Mouse (Mus musculus): Measurements from ENCODE around the gene Abhd13.

Abhd13 gene

GRCm38 (mm10) chr8:9977573-9978314 lies at the start of gene Abhd13, which contains the start of gene Lig4:
Gene Abhd13, plus strand, starts transcription at chr8:9977707.
Gene Lig4, minus strand, starts transcription at chr8:9977686.
- DNase-seq (ENCODE audit: inconsistent age in 2 of 2, low spot score in 1 of 2), result peak; percentile 99 to 100

DNA sequence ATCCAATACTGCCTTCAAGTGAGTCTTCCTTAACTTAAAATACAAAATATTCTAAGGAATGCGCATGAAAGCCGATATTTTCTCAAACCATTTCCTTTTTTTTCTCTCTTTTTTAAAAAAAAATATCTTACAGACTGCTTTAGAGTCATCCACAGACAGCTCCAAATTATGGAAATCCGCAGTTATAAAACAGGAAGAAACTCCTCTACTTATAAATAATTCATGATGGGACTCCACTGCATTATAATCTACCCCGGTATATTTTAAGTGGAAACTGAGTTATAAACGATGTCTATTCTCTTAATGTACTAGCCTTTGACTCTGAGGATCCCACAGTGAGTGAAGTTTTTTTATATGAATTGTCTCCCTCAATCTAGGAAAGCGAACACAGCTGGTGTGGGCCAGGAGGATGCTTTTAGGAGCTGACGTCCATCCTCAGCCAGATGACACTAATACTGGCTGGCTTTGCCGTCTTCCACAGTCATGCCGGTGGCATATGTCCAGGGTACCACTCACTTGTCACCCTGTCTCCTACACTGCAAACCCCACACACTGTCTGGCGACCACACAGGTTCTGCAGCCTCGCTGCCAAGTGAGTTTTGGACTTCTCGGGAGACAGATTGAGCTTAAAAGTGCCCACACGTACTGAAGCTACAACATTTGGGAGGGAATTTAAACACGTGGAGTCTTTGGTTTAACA lies 47.6 kb upstream of the Abhd13 start:
- no peak for DNase-seq (ENCODE audit: inconsistent age in 2 of 2, low spot score in 1 of 2)

- DNase-seq (ENCODE audit: inconsistent age in 2 of 2, low spot score in 1 of 2), result no peak
Measured at GRCm38 (mm10) chr8:9932711-9933110, 44.8 kb upstream of the Abhd13 start.

DNA sequence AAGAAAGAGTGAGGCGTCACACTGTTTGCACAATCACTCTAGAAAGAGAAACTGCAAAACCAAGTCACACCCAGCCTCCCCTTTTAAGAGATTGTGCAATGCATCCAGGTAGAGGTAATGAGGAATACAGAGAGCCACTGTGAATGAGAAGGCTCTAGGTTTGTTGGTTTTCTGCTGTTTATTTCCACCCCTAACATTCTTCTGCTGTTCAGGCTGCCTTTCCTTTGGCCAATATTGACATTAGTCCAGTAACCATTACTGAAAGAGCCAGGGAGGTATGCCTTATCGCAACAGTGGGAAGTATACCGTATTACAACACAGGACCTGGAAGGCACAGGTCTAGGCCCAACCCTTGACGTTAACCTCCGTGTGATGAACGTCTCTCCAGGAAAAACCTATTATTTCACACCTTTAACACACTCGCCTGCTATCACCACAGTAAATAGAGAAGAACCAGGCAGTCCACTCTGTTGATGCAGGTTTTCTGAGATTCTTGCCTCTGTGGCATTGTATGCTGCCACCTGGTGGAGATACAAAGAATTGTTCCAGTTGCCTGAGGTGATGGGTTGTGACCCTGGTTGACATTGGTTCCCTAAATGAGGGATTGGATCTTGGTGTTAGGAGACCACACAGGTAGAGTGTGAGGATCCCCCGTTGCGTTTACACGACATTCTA lies 42.5 kb upstream of the Abhd13 start:
- DNase-seq (ENCODE audit: inconsistent age in 2 of 2, low spot score in 1 of 2), result peak; percentile 20 to 78

DNA sequence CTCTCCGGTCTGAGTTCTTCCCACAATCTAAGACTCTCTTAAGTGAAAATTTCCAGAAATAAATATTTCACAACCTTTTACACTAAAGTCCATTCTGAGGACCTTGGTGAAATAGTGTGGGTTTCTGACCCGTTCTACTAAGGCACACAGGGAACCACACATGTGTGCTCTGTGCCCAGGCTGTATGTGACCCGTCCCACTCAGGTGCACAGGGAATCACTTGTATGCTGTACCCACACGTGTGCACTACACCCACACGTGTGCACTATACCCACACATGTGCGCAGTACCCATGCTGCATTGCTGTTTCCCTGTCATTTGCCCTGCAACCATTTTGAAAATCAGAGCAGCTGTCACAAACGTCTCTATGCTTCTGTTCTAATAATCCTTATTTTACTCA lies 41.9 kb upstream of the Abhd13 start:
- no peak for DNase-seq (ENCODE audit: inconsistent age in 2 of 2, low spot score in 1 of 2)

GRCm38 (mm10) chr8:9949134-9949890 lies 28.2 kb upstream of the Abhd13 start:
- DNase-seq (ENCODE audit: inconsistent age in 2 of 2, low spot score in 1 of 2), result no peak

GRCm38 (mm10) chr8:9958338-9958737 lies 19.2 kb upstream of the Abhd13 start:
- no peak for DNase-seq (ENCODE audit: inconsistent age in 2 of 2, low spot score in 1 of 2)

DNA sequence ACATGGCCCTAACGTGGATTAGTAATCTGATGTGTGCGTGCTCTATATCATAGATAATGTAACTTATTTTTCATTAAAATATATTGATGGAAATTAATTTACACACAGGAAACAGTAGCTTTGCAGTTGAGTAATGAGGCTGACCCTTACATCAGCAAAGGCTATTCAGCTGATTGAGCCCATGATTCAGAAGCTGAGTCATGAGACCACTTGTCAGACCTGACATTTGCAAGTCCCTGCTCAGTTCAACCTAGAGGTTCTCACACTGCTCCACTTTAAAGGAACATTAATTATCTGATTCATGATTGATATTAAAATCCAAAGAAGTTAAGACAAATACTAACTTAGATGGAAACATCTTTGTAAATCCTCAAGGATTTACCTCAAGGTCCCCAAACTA lies 17.6 kb upstream of the Abhd13 start:
- DNase-seq (ENCODE audit: inconsistent age in 2 of 2, low spot score in 1 of 2), result peak; percentile 48 to 78

DNA sequence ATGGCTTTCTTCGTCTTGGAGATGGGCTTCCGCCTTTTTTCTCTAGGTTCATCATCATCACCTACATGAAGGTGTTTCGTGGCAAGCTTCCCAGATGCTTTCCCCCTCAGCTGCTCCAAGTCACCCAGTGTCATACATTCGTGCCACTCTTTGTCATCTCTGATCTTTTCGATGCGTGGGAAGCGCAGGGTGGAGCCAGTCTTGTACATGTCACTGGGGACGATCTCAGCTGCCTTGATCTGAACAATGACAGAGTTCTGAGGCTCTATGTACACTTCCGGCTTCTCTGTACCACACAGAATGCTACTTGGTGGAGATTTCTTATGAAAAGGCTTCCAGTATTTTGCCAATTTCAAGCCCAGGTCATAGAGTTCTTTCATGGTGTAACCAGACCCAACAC lies 5.6 kb upstream of the Abhd13 start:
- no peak for DNase-seq (ENCODE audit: inconsistent age in 2 of 2, low spot score in 1 of 2)

- DNase-seq (ENCODE audit: inconsistent age in 2 of 2, low spot score in 1 of 2), result no peak
Measured at GRCm38 (mm10) chr8:9975276-9975675, 2.2 kb upstream of the Abhd13 start.

- DNase-seq (ENCODE audit: inconsistent age in 2 of 2, low spot score in 1 of 2), result peak; percentile 99
Measured at GRCm38 (mm10) chr8:9975898-9976611, 1.5 kb upstream of the Abhd13 start.

DNA sequence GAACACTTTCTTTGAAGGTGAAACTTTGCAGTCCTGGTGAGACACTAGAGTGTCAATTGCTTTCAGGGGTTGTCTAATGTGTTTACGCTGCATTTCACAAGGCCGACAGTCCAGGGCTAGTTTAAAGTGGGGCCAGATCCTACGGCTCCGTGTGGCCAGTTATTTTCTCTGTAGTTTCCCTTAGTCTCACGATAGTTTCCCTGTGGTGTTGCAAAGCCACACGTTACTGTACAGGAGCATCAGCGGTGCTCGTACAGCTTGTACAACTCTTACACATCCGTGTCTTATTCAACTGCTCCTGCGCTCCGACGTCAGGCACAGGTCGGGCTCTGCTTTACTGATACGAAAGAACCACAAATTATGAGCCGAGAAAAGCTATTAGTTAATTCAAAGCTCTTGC lies 491 bp upstream of the Abhd13 start:
- peak in 1 of 2 experiments; percentile 28 for DNase-seq (ENCODE audit: inconsistent age in 2 of 2, low spot score in 1 of 2)

- DNase-seq (ENCODE audit: inconsistent age in 2 of 2, low spot score in 1 of 2), result peak; percentile 15 to 61
Measured at GRCm38 (mm10) chr8:9978475-9979230, 1.1 kb downstream of the Abhd13 start.

GRCm38 (mm10) chr8:9979746-9980145 lies 2.2 kb downstream of the Abhd13 start:
- no peak for DNase-seq (ENCODE audit: inconsistent age in 2 of 2, low spot score in 1 of 2)

DNA sequence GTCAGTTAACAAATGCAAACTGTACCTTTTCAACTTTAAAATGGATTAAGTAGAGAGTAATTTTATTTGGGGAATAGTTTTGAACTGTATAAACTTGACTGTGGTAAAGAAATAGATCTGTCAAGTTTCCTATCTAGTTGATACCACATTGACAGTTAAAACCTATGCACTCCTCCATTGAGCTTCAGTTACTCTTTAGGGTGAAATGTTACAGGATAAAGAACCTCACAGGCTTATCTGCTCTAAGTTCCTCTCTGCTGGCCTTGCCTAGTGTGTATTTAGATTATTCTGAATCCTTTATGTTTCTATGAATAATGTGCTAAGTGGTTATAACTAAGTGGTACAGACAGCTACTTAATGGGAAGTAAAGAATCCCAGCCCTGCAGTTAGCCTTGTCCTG lies 2.7 kb downstream of the Abhd13 start:
- no peak for DNase-seq (ENCODE audit: inconsistent age in 2 of 2, low spot score in 1 of 2)

GRCm38 (mm10) chr8:10004115-10004514 lies 26.6 kb downstream of the Abhd13 start:
- DNase-seq (ENCODE audit: inconsistent age in 2 of 2, low spot score in 1 of 2), result no peak

- peak; percentile 19 to 81 for DNase-seq (ENCODE audit: inconsistent age in 2 of 2, low spot score in 1 of 2)
Measured at GRCm38 (mm10) chr8:10006156-10006985, 28.9 kb downstream of the Abhd13 start, which contains the start of gene Tnfsf13b. Gene Tnfsf13b, plus strand, starts transcription at chr8:10006467.

GRCm38 (mm10) chr8:10006986-10007659 lies 29.6 kb downstream of the Abhd13 start:
- DNase-seq (ENCODE audit: inconsistent age in 2 of 2, low spot score in 1 of 2), result peak in 1 of 2 experiments; percentile 50

Data from adrenal gland, adult (tissue).